Mouse (Mus musculus): ENCODE measurements at regions not wholly inside any gene's neighbourhood (a gene's known extent, or its start where the extent isn't known, plus 50 kb on each side); places are given as distances from the start of the nearest gene placed in this dataset.

DNA sequence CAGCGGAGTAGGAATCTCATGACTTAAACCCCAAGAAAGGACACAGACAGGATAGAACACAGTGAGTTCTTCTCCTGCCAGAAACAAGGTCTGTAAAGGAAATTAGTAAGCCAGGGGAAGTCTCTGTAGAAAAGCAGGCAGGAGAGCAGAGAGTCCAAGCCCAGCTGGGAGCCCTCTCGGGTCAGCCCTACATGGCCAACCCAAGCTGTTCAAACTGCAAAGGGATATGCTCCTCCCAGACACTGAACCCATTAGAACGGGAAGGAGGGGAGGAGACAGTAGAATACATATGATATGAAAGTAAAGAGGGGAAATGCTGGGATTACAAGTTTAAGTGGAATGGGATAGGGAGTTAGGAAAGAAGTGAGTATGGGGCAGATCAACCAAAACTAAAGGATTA is 75.7 kb upstream of the Cop1 start:
- no peak for DNase-seq (ENCODE audit: extremely low spot score, low spot score)
- H3K4me3 ChIP-seq: no peak overlapping the region
- no peaks in the 10 kb centered on the region for H3K36me3 ChIP-seq (replicated peaks)
- no peaks in the 10 kb centered on the region for H3K9me3 ChIP-seq
- H3K4me1 ChIP-seq: no peaks in the 10 kb centered on the region
- 68% methylated on average over 3 of the region's 3 CpGs for WGBS
- H3K27me3 ChIP-seq (ENCODE audit: poor library complexity, severe bottlenecking): no peaks in the 10 kb centered on the region
- H3K27ac ChIP-seq: no peak overlapping the region

- Histone ChIP-seq H3K36me3 (replicated peaks) (no peaks in the 10 kb centered on the region), H3K27me3 (ENCODE audit: poor library complexity, severe bottlenecking) (no peaks in the 10 kb centered on the region), H3K4me1 (no peaks in the 10 kb centered on the region), H3K4me3 (no peak overlapping the region), H3K27ac (no peak overlapping the region), H3K9me3 (no peaks in the 10 kb centered on the region)
- DNase-seq (ENCODE audit: extremely low spot score, low spot score): no peak
- WGBS: 87% methylated on average over 8 of the region's 8 CpGs
Measured at GRCm38 (mm10) chr1:159160035-159160960, 71.8 kb upstream of the Cop1 start.

- H3K9me3 ChIP-seq: no peaks in the 10 kb centered on the region
- no peak overlapping the region for H3K27ac ChIP-seq
- H3K36me3 ChIP-seq (replicated peaks): no peaks in the 10 kb centered on the region
- H3K27me3 ChIP-seq (ENCODE audit: poor library complexity, severe bottlenecking): no peaks in the 10 kb centered on the region
- 51% methylated on average over 4 of the region's 4 CpGs for WGBS
- DNase-seq (ENCODE audit: extremely low spot score, low spot score): peak; percentile 23
- H3K4me3 ChIP-seq: no peak overlapping the region
- H3K4me1 ChIP-seq: no peaks in the 10 kb centered on the region
Measured at GRCm38 (mm10) chr1:159163113-159163885, 68.8 kb upstream of the Cop1 start.

- no peaks in the 10 kb centered on the region for H3K27me3 ChIP-seq (ENCODE audit: poor library complexity, severe bottlenecking)
- no peak for DNase-seq (ENCODE audit: extremely low spot score, low spot score)
- H3K4me1 ChIP-seq: peaks cover 9% of the 10 kb centered on the region
- no peak overlapping the region for H3K27ac ChIP-seq
- no peaks in the 10 kb centered on the region for H3K9me3 ChIP-seq
- H3K4me3 ChIP-seq: no peak overlapping the region
- H3K36me3 ChIP-seq (replicated peaks): no peaks in the 10 kb centered on the region
Measured at GRCm38 (mm10) chr1:159182031-159182430, 50.1 kb upstream of the Cop1 start.

Data from forebrain, embryonic 10.5 days (tissue).